Mouse (Mus musculus) urinary bladder, adult 18-20 months (tissue): ENCODE measurements around the gene Eaf2.

ENCODE experiments used
- DNase-seq, 2 experiments: peaks; one replicate each; pipeline ENCODE4 v3.0.0; 2022; ENCODE audit warnings: low spot score in 2 of 2, mixed read lengths in 2 of 2

Gene Eaf2

GRCm38 (mm10) chr16:36874583-36875275 lies at the start of gene Eaf2, which contains the start of gene Golgb1:
Gene Eaf2, minus strand, starts transcription at chr16:36875003.
Gene Golgb1, plus strand, starts transcription at chr16:36875140.
- peak; percentile 72 to 95 for DNase-seq

DNA sequence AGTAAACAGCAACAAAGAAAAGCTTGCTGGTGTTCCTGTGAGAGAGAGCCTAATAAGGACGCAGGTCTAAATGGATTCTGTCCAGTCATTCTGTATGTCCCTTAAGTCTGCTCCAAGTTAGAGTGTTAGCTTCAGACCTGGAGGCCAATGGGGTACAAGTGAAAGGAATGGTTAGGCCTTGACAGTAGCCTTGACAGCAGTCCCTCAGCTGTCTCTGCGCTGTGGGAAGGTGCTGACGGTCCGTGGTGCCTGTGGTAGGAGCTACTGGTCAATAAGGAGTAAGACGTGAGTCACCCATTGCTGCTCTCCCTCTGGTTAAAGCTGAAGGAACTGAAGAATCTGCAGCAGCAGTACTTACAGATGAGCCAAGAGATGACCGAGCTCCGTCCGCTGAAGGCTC lies 49.5 kb upstream of the Eaf2 start:
- no peak for DNase-seq

DNA sequence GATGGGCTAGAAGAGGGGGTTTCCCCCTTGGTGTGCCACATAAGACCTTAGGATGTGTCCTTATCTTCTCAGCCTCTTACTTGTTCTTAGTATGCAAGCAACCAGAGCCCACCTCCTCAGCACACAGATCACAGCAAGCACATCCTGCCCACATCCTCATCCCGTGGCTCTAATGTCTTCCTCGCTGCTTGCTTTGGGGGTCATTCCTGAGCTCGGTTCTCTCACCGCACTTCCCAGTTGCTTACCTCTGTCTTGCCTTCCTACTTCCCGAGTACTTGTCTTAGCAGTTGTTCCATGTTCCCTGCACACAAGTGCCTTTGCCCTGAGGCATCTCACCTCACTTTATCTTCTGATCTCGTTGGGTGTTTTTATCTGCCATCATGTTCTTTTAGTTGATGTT lies 47.2 kb upstream of the Eaf2 start:
- no peak for DNase-seq

- no peak for DNase-seq
Measured at GRCm38 (mm10) chr16:36921067-36921613, 46.3 kb upstream of the Eaf2 start.

GRCm38 (mm10) chr16:36920410-36920809 lies 45.6 kb upstream of the Eaf2 start:
- no peak for DNase-seq

- no peak for DNase-seq
Measured at GRCm38 (mm10) chr16:36918505-36918904, 43.7 kb upstream of the Eaf2 start.

DNA sequence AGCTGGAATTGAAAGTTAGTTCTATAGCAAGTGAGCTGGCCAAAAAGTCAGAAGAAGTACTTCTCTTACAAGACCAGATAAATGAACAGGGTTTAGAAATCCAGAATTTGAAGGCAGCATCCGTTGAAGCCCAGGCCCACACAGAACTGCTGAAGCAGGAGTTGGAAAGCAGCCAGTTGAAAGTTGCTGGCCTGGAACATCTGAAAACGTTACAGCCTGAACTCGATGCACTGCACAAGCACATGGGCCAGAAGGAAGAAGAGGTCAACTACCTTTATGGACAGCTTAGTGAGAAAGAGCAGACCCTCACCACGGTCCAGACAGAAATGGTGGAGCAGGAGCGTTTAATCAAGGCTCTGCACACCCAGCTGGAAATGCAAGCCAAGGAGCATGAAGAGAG lies 39.4 kb upstream of the Eaf2 start:
- DNase-seq, result no peak

GRCm38 (mm10) chr16:36912311-36912710 lies 37.5 kb upstream of the Eaf2 start:
- no peak for DNase-seq

GRCm38 (mm10) chr16:36911909-36912308 lies 37.1 kb upstream of the Eaf2 start:
- no peak for DNase-seq

GRCm38 (mm10) chr16:36903156-36903555 lies 28.4 kb upstream of the Eaf2 start:
- DNase-seq, result no peak

GRCm38 (mm10) chr16:36896712-36897111 lies 21.9 kb upstream of the Eaf2 start:
- no peak for DNase-seq

GRCm38 (mm10) chr16:36893317-36893716 lies 18.5 kb upstream of the Eaf2 start:
- no peak for DNase-seq

DNA sequence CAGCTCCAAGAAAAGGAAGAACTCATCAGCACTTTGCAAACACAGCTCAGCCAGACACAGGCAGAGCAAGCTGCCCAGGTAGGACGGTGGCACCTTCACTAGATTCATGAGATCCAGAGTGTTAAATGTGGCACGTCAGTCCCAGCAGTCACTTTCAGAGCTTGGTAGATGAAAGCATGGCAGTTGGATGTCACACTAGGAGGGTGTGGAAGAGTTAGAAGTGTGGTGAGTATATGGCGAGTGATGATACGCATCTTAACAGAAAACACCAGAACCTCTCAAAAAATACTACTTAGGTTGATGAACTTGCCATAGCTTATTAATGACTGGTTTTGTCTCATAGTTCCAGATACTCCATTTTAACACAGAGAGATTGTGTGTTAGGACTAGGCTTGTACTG lies 16.6 kb upstream of the Eaf2 start:
- no peak for DNase-seq

GRCm38 (mm10) chr16:36890559-36890958 lies 15.8 kb upstream of the Eaf2 start:
- no peak for DNase-seq

GRCm38 (mm10) chr16:36887546-36887945 lies 12.7 kb upstream of the Eaf2 start:
- DNase-seq, result no peak

DNA sequence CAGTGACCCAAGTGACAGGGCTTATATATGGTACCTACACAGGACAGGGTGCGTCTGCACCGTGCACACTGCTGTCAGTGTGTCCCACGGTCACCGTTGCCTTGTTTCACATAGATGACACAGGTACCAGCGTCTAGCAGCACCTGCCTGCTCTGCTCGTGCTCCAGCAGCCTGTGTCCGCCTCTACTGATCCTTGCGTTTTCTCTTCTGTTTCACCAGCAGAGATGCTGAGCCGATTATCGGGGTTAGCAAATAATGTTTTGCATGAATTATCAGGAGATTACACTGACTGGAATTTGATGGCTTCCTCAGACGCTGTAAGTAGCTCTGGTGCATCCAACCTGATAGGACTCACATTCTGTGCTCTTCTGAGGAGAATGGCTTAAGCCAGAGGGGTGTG lies 11.1 kb upstream of the Eaf2 start:
- no peak for DNase-seq

- no peak for DNase-seq
Measured at GRCm38 (mm10) chr16:36884881-36885280, 10.1 kb upstream of the Eaf2 start.

DNA sequence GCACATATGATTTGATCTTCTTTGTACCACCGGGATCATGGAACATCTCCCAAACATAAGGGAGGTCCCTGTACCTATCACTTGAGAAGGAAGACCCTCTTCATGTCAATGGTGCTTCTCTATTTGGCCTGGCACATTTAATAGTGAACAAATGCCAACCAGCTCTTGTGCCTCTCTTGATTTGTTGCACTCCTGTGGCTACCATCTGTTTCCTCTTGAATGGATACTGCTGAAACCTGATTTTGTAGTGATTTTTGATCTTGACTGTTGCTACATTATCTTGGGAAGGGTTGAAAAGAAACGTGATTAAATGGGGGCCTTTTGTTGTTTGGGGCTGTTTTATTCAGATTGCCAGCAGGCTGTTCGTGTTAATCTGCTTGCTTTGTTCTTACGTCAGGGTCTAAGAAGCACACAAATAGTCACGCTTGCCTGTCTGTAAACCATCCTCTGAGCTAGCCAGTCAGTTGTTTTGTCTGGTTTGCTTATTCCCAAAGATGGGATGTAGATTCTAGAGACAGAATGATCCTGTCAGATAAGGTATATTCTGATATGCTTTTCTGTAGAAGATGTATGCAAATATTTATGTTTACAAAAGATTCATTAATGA lies 8.0 kb upstream of the Eaf2 start:
- DNase-seq, result no peak

DNA sequence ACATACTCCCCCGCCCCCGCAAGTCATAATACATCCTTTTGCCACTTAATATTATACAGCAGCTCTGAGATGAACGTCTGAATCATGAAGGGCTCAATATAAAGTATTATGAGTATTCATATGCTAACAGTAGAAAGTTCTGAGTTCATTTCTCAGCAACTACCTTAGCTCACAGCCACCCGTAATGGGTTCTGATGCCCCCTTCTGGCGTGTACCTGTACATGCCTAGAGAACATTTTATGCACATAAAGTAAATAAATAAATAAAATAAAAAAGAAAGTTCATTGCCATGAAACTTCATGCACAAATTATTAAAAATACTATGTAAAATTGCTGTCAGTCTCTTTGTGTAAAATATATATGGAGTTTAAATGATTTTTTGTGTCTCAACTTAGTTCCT lies 2.5 kb upstream of the Eaf2 start:
- no peak for DNase-seq

GRCm38 (mm10) chr16:36875276-36875851 lies 561 bp upstream of the Eaf2 start:
- DNase-seq, result peak in 1 of 2 experiments; percentile 81

DNA sequence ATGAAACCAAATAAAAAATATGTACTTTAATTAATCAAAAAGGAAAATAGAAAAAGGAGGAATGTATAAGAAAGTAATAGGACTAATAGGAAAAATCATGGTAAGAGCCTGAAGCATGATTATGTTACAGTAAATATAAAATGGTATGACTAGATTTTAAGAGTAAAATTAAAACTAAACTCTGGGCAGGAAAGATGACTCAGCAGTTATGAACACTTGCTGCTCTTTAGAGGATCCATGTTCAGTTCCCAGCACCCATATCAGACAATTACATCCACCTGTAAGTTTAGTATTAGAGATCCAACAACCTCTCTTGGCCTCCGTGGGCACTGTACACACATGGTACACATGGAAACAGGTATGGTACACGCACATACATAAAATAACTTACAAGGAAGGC lies 5.4 kb downstream of the Eaf2 start:
- no peak for DNase-seq

- DNase-seq, result no peak
Measured at GRCm38 (mm10) chr16:36863585-36863984, 11.2 kb downstream of the Eaf2 start.

- DNase-seq, result no peak
Measured at GRCm38 (mm10) chr16:36851202-36851601, 23.6 kb downstream of the Eaf2 start.
